Mouse (Mus musculus) limb, embryonic 14.5 days (tissue): ENCODE measurements around the gene Prkcz. TPM values are rescaled to one million over a fixed set of nuclear protein-coding genes. Genes with fewer than 3 reads are reported as not detected.

Experiments
- ATAC-seq: fragments of 200-750 bp; cut with Nextera tagmentation; 2 replicates; pipeline ENCODE4 v1.8.0; 2017; ENCODE audit warnings: low read depth, moderate number of reproducible peaks, moderate TSS enrichment; ENCODE audit not compliant: low FRiP score
- DNase-seq: peaks from one replicate; pipeline ENCODE4 v3.0.0-alpha.2; 2015; ENCODE audit warnings: low spot score
- H3K27ac ChIP-seq: fragments of 300-500 bp; sonication (generic); replicated peaks from 2 replicates; pipeline ENCODE4 v1.5.1; 2014; ENCODE audit warnings: low read depth, mild to moderate bottlenecking, low read length, moderate library complexity, mixed read lengths
- H3K27me3 ChIP-seq: fragments of 300-500 bp; sonication (generic); 2 replicates; pipeline ENCODE4 v1.6.1; 2014; ENCODE audit warnings: low read length, mixed read lengths; ENCODE audit not compliant: control insufficient read depth, insufficient read depth
- H3K36me3 ChIP-seq: fragments of 300-500 bp; sonication (generic); 2 replicates; pipeline ENCODE4 v1.6.1; 2014; ENCODE audit warnings: mild to moderate bottlenecking, low read length, moderate library complexity, mixed read lengths; ENCODE audit not compliant: control insufficient read depth, insufficient read depth
- H3K4me1 ChIP-seq: fragments of 300-500 bp; sonication (generic); 2 replicates; pipeline ENCODE4 v1.6.1; 2014; ENCODE audit warnings: antibody characterized with exemption, low read length, mixed read lengths; ENCODE audit not compliant: control insufficient read depth, insufficient read depth
- H3K4me2 ChIP-seq: fragments of 300-500 bp; sonication (generic); replicated peaks from 2 replicates; pipeline ENCODE4 v1.6.1; 2014; ENCODE audit warnings: low read depth, mild to moderate bottlenecking, low read length, moderate library complexity; ENCODE audit not compliant: severe bottlenecking
- H3K4me3 ChIP-seq: fragments of 300-500 bp; sonication (generic); replicated peaks from 2 replicates; pipeline ENCODE4 v1.5.1; 2014; ENCODE audit warnings: low read length
- H3K9ac ChIP-seq: fragments of 300-500 bp; sonication (generic); 2 replicates; pipeline ENCODE4 v1.6.1; 2014; ENCODE audit warnings: mild to moderate bottlenecking, low read depth, low read length, moderate library complexity; ENCODE audit not compliant: severe bottlenecking
- H3K9me3 ChIP-seq: fragments of 300-500 bp; sonication (generic); 2 replicates; pipeline ENCODE4 v1.6.1; 2016; ENCODE audit warnings: low read length; ENCODE audit not compliant: control insufficient read depth
- POLR2A ChIP-seq: fragments of 200-500 bp; IDR thresholded peaks from 2 replicates; pipeline ENCODE4 v1.8.0; 2012; ENCODE audit warnings: inconsistent platforms, mild to moderate bottlenecking, moderate library complexity, borderline replicate concordance; ENCODE audit not compliant: insufficient read depth, insufficient read length; ENCODE audit errors: extremely low read depth
- WGBS: fragments of 180-500 bp; shearing (Covaris S2); extraction: QIAGEN DNeasy Blood & Tissue Kit; methylation state at CpG from one replicate; pipeline ENCODE4 v1.1.7; 2014; 5-methylcytosine and 5-hydroxymethylcytosine counted together
- polyA plus RNA-seq, 2 experiments: library from polyadenylated mRNA; depleted of rRNA in 1 of 2; stranded (reverse) in 1 of 2; unstranded in 1 of 2; fragments of >200 nt; fragmentation: Nextera tagmentation in 1 of 2; extraction: Ambion mirVana in 1 of 2; gene quantifications; 2 replicates each; pipeline versions ENCODE4 v1.2.1 to v1.2.3; 2012 to 2014

Prkcz gene
- polyA plus RNA-seq, 2 experiments, result 7.1 to 7.4 TPM

DNA sequence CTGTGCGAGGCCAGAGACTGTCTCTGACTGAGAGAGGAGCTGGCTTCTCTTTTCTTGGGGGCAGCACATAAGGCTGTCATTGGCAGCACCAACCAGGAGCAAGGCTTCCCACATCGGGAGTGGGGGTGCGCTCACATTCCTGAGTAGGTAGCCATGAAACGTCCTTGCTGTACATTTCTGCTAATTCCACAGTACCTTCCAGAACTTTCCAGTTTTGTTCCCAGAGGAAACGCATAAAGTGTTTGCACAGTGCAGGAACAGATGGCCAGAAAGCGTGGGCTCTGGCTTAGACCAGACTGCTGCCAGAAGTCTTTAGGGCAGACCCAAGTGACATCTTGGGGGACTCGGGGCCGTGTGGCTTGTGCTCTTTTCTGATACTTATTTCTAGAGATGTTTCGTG lies 77.6 kb downstream of the Prkcz start:
- peak; percentile 35 for ATAC-seq
- peak overlapping the region; percentile 99 for H3K27ac ChIP-seq
- no peaks in the 10 kb centered on the region for H3K36me3 ChIP-seq
- H3K27me3 ChIP-seq, result no peaks in the 10 kb centered on the region
- peak; percentile 72 for DNase-seq
- peak overlapping the region; percentile 49 for H3K4me2 ChIP-seq
- no peaks in the 10 kb centered on the region for H3K9me3 ChIP-seq
- 10% methylated on average over 9 of the region's 9 CpGs for WGBS
- peak overlapping the region; percentile 31 for H3K4me3 ChIP-seq
- H3K4me1 ChIP-seq, result peaks cover 60% of the 10 kb centered on the region
- no peak; the same call in 1 of the 2 replicates for TF ChIP-seq POLR2A
- H3K9ac ChIP-seq, result peak overlapping the region; percentile 54; the same call in 1 of the 2 replicates

DNA sequence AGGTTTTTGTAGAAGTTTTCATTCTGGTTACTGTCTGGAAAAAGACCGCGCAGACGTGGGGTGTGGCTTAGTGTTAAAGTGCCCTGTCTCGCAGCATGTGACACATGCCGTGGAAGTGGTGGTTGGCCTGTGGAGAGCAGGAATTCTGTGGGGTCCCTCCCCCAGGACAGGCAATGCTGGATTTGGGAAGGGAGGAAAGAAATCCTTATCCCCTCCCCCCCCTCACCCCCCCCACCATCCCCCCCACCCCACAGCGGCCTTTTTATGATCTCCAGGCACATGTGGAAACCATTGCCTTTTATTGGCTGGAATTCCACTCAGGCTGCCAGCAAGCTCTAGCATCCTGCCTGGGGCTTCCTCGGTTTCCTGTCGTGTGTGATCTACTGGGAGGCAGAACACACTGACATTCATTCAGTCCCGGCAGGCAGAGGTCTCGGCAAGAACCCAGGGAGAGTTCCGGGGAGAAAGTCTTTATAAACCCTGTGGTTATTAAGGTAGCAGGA lies 78.1 kb downstream of the Prkcz start:
- Histone ChIP-seq H3K4me2 (peak overlapping the region; percentile 49), H3K27me3 (no peaks in the 10 kb centered on the region)
- DNase-seq, result peak; percentile 89

DNA sequence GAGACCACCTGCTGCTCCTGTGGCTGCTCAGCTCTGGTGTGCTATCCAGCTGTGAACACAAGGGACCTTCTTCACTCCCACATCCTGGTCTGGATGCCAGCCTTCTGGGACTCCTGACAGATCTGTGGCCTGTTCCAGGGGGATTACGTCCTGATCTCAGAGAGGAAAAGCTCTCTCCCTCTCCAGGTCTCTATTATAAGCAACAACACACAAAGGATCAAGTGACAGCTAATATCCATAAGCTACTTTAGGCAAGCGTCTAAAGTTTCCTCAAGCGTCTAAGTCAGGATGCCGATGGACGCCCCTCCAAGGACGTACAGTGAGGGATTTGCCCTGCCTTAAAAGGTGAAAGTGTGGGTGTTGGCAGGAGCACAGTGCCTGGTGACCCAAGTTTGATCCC lies 78.9 kb downstream of the Prkcz start:
- Histone ChIP-seq H3K4me1 (peaks cover 58% of the 10 kb centered on the region), H3K4me2 (peak overlapping the region; percentile 49), H3K27ac (peak overlapping the region; percentile 99), H3K9ac (no peak overlapping the region), H3K27me3 (no peaks in the 10 kb centered on the region), H3K36me3 (no peaks in the 10 kb centered on the region), H3K4me3 (no peak overlapping the region), H3K9me3 (no peaks in the 10 kb centered on the region)
- 16% methylated on average over 6 of the region's 6 CpGs for WGBS
- ATAC-seq (peak; percentile 2; the same call in 1 of the 2 replicates), DNase-seq (no peak)
- TF ChIP-seq POLR2A, result no peak

More for the DNA sequence above, 78.1 kb downstream of the Prkcz start:
- no peaks in the 10 kb centered on the region for H3K9me3 ChIP-seq
- 3% methylated on average over 11 of the region's 11 CpGs for WGBS
- no peaks in the 10 kb centered on the region for H3K36me3 ChIP-seq
- peak; percentile 91; the same call in 1 of the 2 replicates for TF ChIP-seq POLR2A
- H3K9ac ChIP-seq, result peak overlapping the region; percentile 54; the same call in 1 of the 2 replicates
- peak overlapping the region; percentile 31 for H3K4me3 ChIP-seq
- H3K4me1 ChIP-seq, result peaks cover 63% of the 10 kb centered on the region
- peak; percentile 91 for ATAC-seq
- peak overlapping the region; percentile 99 for H3K27ac ChIP-seq

DNA sequence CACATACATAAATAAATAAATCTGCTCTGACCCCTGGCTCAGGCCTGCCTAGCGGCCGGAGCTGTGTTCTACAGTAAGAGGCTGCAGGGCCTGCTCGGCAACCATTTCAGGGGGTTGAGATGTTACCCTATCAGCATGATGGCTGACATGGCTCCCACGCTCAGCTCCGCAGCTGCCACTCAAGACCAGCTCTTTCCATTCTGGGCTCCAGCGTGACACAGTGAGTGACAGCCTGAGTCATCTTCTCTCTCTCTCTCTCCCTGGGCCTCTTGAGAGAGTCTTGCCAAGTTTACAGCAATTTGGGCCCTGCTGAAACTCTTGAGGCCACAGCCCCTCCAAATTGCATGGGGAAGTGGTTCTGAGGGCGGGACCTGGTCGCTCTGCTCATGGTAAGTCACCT lies 79.5 kb downstream of the Prkcz start:
- Histone ChIP-seq H3K27ac (peak overlapping the region; percentile 99), H3K27me3 (no peaks in the 10 kb centered on the region), H3K4me2 (no peak overlapping the region), H3K4me1 (peaks cover 58% of the 10 kb centered on the region), H3K4me3 (no peak overlapping the region), H3K9ac (no peak overlapping the region), H3K9me3 (no peaks in the 10 kb centered on the region), H3K36me3 (no peaks in the 10 kb centered on the region)
- ATAC-seq, result no peak
- WGBS, result 92% methylated on average over 8 of the region's 8 CpGs
- TF ChIP-seq POLR2A, result no peak
- no peak for DNase-seq

DNA sequence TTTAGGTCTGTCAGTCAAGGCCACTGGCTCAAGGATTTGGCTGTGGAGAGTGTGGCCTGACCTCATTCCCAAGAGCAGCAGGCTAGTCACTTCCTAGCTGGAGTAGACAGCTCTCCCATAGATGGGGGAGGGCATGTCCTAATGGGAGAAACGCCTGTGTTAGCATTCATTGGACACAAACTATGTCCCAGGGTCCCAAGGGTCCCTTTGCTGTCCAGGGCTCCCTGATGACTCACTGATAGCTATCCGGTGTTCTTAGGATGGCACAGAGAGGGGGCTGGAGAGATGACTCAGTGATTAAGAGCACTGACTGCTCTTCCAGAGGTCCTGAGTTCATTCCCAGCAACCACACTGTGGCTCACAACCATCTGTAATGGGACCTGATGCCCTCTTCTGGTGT lies 79.9 kb downstream of the Prkcz start:
- no peaks in the 10 kb centered on the region for H3K36me3 ChIP-seq
- peak overlapping the region; percentile 99; the same call in 1 of the 2 replicates for H3K27ac ChIP-seq
- TF ChIP-seq POLR2A, result no peak
- no peaks in the 10 kb centered on the region for H3K9me3 ChIP-seq
- no peaks in the 10 kb centered on the region for H3K27me3 ChIP-seq
- ATAC-seq (no peak), DNase-seq (no peak)
- 77% methylated on average over 2 of the region's 2 CpGs for WGBS
- H3K4me1 ChIP-seq, result peaks cover 58% of the 10 kb centered on the region
- no peak overlapping the region for H3K4me3 ChIP-seq
- H3K4me2 ChIP-seq, result no peak overlapping the region
- no peak overlapping the region for H3K9ac ChIP-seq
